Mouse (Mus musculus) embryo, embryonic 11 days (tissue): ENCODE measurements at regions not wholly inside any gene's neighbourhood (a gene's known extent, or its start where the extent isn't known, plus 50 kb on each side); places are given as distances from the start of the nearest gene placed in this dataset.

Source experiments
- DNase-seq: peaks from one replicate; pipeline ENCODE4 v3.0.0-alpha.2; 2015

- DNase-seq, result no peak
These were observed 442.0 kb downstream of the Defb40 start for GRCm38 (mm10) chr8:18536059-18536458.

- no peak for DNase-seq
These were observed 449.9 kb downstream of the Defb40 start for GRCm38 (mm10) chr8:18528120-18528519.

GRCm38 (mm10) chr8:18512409-18512808, 465.6 kb downstream of the Defb40 start:
- no peak for DNase-seq

GRCm38 (mm10) chr8:18506158-18507022, 471.7 kb downstream of the Defb40 start:
- no peak for DNase-seq

GRCm38 (mm10) chr8:18490620-18491019, 487.4 kb downstream of the Defb40 start:
- no peak for DNase-seq

- no peak for DNase-seq
These were observed 498.0 kb downstream of the Defb40 start for GRCm38 (mm10) chr8:18480081-18480480.

GRCm38 (mm10) chr8:18478166-18478565, 499.9 kb downstream of the Defb40 start:
- DNase-seq, result no peak

- DNase-seq, result no peak
These were observed 510.5 kb downstream of the Defb40 start for GRCm38 (mm10) chr8:18467511-18467910.

- DNase-seq, result no peak
These were observed 517.4 kb downstream of the Defb40 start for GRCm38 (mm10) chr8:18460609-18461008.

- DNase-seq, result no peak
These were observed 520.6 kb downstream of the Defb40 start for GRCm38 (mm10) chr8:18457470-18457869.

GRCm38 (mm10) chr8:18449015-18449414, 529.0 kb downstream of the Defb40 start:
- no peak for DNase-seq

GRCm38 (mm10) chr8:18442212-18442611, 535.8 kb downstream of the Defb40 start:
- DNase-seq, result no peak

- DNase-seq, result no peak
These were observed 555.2 kb downstream of the Defb40 start for GRCm38 (mm10) chr8:18422846-18423245.

GRCm38 (mm10) chr8:18412470-18412869, 565.6 kb downstream of the Defb40 start:
- no peak for DNase-seq

GRCm38 (mm10) chr8:18406446-18406845, 571.6 kb downstream of the Defb40 start:
- peak; percentile 57 for DNase-seq

- DNase-seq, result peak; percentile 77
These were observed 589.7 kb downstream of the Defb40 start for GRCm38 (mm10) chr8:18388353-18388752.

- peak; percentile 20 for DNase-seq
These were observed 596.4 kb downstream of the Defb40 start for GRCm38 (mm10) chr8:18381615-18382178.

GRCm38 (mm10) chr8:18348716-18349115, 629.3 kb downstream of the Defb40 start:
- no peak for DNase-seq

- DNase-seq, result no peak
These were observed 631.8 kb downstream of the Defb40 start for GRCm38 (mm10) chr8:18346248-18346647.

GRCm38 (mm10) chr8:18345322-18345721, 632.7 kb downstream of the Defb40 start:
- DNase-seq, result peak; percentile 71

- no peak for DNase-seq
These were observed 633.2 kb downstream of the Defb40 start for GRCm38 (mm10) chr8:18344838-18345237.

- DNase-seq, result no peak
These were observed 642.5 kb downstream of the Defb40 start for GRCm38 (mm10) chr8:18335576-18335975.

GRCm38 (mm10) chr8:18328521-18328920, 649.5 kb downstream of the Defb40 start:
- no peak for DNase-seq

GRCm38 (mm10) chr8:18316488-18316887, 661.6 kb downstream of the Defb40 start:
- DNase-seq, result no peak
